Mouse (Mus musculus) neural tube, embryonic 14.5 days (tissue): Measurements from ENCODE around the gene Gm29427. TPM values are rescaled to one million over a fixed set of nuclear protein-coding genes. Genes with fewer than 3 reads are reported as not detected.

Experiments
- ATAC-seq: fragments of 200-750 bp; cut with Nextera tagmentation; 2 replicates; pipeline ENCODE4 v1.8.0; 2017; ENCODE audit warnings: low read depth, mild to moderate bottlenecking, moderate TSS enrichment, moderate library complexity
- H3K27ac ChIP-seq: fragments of 300-500 bp; sonication (generic); 2 replicates; pipeline ENCODE4 v1.5.1; 2014; ENCODE audit warnings: low read depth, mild to moderate bottlenecking, control low read depth, low read length, moderate library complexity, mixed read lengths
- H3K27me3 ChIP-seq: fragments of 300-500 bp; sonication (generic); 2 replicates; pipeline ENCODE4 v1.6.1; 2014; ENCODE audit warnings: low read length; ENCODE audit not compliant: control insufficient read depth, insufficient read depth
- H3K36me3 ChIP-seq: fragments of 300-500 bp; sonication (generic); 2 replicates; pipeline ENCODE4 v1.6.1; 2014; ENCODE audit warnings: low read length, mixed read lengths; ENCODE audit not compliant: control insufficient read depth, insufficient read depth
- H3K4me1 ChIP-seq: fragments of 300-500 bp; sonication (generic); 2 replicates; pipeline ENCODE4 v1.6.1; 2014; ENCODE audit warnings: low read length; ENCODE audit not compliant: control insufficient read depth, insufficient read depth
- H3K4me2 ChIP-seq: fragments of 300-500 bp; sonication (generic); 2 replicates; pipeline ENCODE4 v1.6.1; 2014; ENCODE audit warnings: mild to moderate bottlenecking, low read depth, low read length, control low read depth
- H3K4me3 ChIP-seq: fragments of 300-500 bp; sonication (generic); 2 replicates; pipeline ENCODE4 v1.5.1; 2014; ENCODE audit warnings: low read depth, low read length, control low read depth, mixed read lengths
- H3K9ac ChIP-seq: fragments of 300-500 bp; sonication (generic); replicated peaks from 2 replicates; pipeline ENCODE4 v1.6.1; 2014; ENCODE audit warnings: low read depth, mild to moderate bottlenecking, control low read depth, low read length, mixed read lengths
- H3K9me3 ChIP-seq: fragments of 300-500 bp; sonication (generic); 2 replicates; pipeline ENCODE4 v1.6.1; 2016; ENCODE audit warnings: low read length; ENCODE audit not compliant: control insufficient read depth
- WGBS: fragments of 180-500 bp; shearing (Covaris S2); extraction: QIAGEN DNeasy Blood & Tissue Kit; methylation state at CpG from one replicate; pipeline ENCODE4 v1.1.7; 2014; 5-methylcytosine and 5-hydroxymethylcytosine counted together
- polyA plus RNA-seq: library from polyadenylated mRNA; unstranded; fragments of >200 nt; fragmentation: Nextera tagmentation; extraction: Ambion mirVana; gene quantifications from 2 replicates; pipeline ENCODE4 v1.2.1, GENCODE M21; 2014

Gene Gm29427
- polyA plus RNA-seq, 1 experiment from 2014 or later, result not detected

DNA sequence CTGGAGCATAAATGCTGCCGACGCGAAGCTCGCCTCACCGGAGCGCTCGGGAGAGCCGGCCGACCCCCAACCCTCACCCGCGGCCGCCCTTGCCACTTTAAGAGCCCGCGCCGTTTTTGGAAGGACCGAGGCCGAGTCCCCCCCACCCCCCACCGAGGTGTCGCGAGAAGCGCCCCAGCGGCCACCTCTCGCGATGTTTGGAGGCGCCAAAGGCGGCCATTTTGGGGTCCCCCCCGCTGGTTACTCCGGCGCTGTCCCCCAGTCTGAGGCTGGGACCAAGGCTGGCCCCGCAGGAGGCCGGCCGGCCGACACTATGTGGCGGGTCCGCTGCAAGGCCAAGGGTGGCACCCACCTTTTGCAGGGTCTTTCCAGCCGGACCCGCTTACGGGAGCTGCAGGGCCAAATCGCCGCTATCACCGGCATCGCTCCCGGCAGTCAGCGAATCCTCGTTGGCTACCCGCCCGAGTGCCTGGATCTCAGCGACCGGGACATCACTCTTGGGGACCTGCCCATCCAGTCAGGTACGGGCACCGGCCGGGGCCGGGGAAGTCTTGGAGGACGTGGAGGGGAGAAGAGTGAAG, 1.8 kb upstream of the Gm29427 start, which contains the start of gene Yod1:
Yod1 (plus strand) TSS at position 37 of the 581 bp plus-strand sequence.
- Histone ChIP-seq H3K4me1 (peaks cover 7% of the 10 kb centered on the region), H3K9me3 (no peaks in the 10 kb centered on the region), H3K9ac (peak within 1 kb of the TSS; percentile 93), H3K36me3 (no peaks in the 10 kb centered on the region), H3K4me2 (peak within 1 kb of the TSS; percentile 100), H3K27me3 (no peaks in the 10 kb centered on the region), H3K4me3 (peak within 1 kb of the TSS; percentile 93), H3K27ac (peak within 1 kb of the TSS; percentile 71)
- peak; percentile 72 for ATAC-seq
- under 1% methylated on average over 54 of the region's 54 CpGs for whole genome bisulfite sequencing

DNA sequence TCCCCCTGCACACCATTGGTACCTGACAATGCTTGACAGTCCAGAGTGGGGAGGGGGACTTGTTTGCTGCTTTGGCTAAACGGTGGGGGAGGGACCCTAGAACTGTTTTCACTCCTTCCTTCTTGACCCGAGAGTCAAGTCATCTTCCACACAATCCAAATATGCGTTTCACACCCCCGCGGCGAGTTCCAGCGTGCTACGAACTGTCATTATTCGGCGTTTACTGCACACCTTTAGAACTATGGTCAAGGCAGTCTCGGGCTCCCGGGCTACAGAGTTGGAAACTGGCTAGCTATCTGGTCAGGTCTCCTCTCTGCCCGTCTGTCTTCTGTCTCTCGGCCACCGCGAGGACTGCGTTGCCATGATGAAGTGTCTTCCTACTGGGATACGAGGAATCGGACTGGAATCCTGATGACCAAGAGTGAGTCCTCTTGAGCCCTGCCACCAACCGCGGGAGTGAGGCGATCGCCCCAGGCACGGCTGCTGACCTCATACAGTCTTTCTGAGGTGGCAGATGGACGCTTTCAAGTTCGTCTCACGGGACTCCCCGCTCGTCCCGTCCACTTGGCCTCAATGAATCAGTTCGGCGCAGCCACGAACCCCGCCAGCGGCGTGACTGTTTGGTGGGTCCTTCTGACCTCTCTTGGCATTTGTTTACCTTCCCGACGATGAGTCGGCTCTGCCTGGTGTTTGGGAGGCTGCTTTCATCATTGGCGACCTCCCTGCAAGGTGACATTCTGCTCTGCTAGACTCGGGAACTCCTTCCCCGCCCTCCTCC, 1.1 kb upstream of the Gm29427 start:
- Histone ChIP-seq H3K9me3 (no peaks in the 10 kb centered on the region), H3K4me1 (peaks cover 7% of the 10 kb centered on the region), H3K27ac (peak overlapping the region; percentile 71), H3K27me3 (no peaks in the 10 kb centered on the region), H3K9ac (peak overlapping the region; percentile 93), H3K4me3 (peak overlapping the region; percentile 93), H3K4me2 (peak overlapping the region; percentile 100), H3K36me3 (no peaks in the 10 kb centered on the region)
- ATAC-seq, result peak; percentile 2
- under 1% methylated on average over 42 of the region's 42 CpGs for WGBS

DNA sequence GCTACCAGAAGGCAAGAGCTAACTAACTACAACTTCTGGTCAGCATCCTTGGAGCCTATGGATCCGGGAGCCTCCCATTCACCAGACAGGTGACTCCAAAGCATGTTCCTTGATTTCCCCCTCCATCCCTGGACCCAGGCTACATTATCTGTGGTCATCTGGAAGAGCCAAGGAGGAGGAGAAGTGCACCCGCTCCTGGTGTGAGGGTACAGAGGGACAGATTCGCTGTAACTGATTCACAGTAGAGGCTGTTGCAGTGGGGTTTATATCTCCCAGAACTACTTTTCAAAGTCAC, 566 bp upstream of the Gm29427 start:
- Histone ChIP-seq H3K4me2 (peak overlapping the region; percentile 100), H3K27ac (peak overlapping the region; percentile 71), H3K4me3 (peak overlapping the region; percentile 93), H3K27me3 (no peaks in the 10 kb centered on the region), H3K4me1 (peaks cover 7% of the 10 kb centered on the region), H3K9me3 (no peaks in the 10 kb centered on the region), H3K36me3 (no peaks in the 10 kb centered on the region), H3K9ac (peak overlapping the region; percentile 93)
- 0 out of 2 replicates have a peak, but pooled peaks have one; percentile 4 for ATAC-seq
- WGBS, result 0% methylated on average over 3 of the region's 3 CpGs

- Histone ChIP-seq H3K4me3 (no peak overlapping the region), H3K9ac (no peak overlapping the region), H3K9me3 (no peaks in the 10 kb centered on the region), H3K27ac (no peak overlapping the region), H3K4me1 (peaks cover 7% of the 10 kb centered on the region), H3K36me3 (no peaks in the 10 kb centered on the region), H3K4me2 (no peak overlapping the region), H3K27me3 (no peaks in the 10 kb centered on the region)
- no peak for ATAC-seq
- WGBS, result 79% methylated on average over 4 of the region's 4 CpGs
These were observed 1.6 kb downstream of the Gm29427 start for GRCm38 (mm10) chr1:130714046-130714445.

- Histone ChIP-seq H3K36me3 (peaks cover 20% of the 10 kb centered on the region; the same call in 1 of the 2 replicates), H3K4me1 (no peaks in the 10 kb centered on the region), H3K27ac (no peak overlapping the region), H3K4me2 (no peak overlapping the region), H3K27me3 (no peaks in the 10 kb centered on the region), H3K9me3 (no peaks in the 10 kb centered on the region), H3K4me3 (no peak overlapping the region), H3K9ac (no peak overlapping the region)
- no peak for ATAC-seq
- 90% methylated on average over 22 of the region's 22 CpGs for WGBS
These were observed 5.1 kb downstream of the Gm29427 start for GRCm38 (mm10) chr1:130710283-130711080.

GRCm38 (mm10) chr1:130703613-130704012, 12.0 kb downstream of the Gm29427 start:
- Histone ChIP-seq H3K27me3 (no peaks in the 10 kb centered on the region), H3K4me1 (no peaks in the 10 kb centered on the region), H3K4me3 (no peak overlapping the region), H3K36me3 (peaks cover 60% of the 10 kb centered on the region), H3K27ac (no peak overlapping the region), H3K4me2 (no peak overlapping the region), H3K9me3 (no peaks in the 10 kb centered on the region), H3K9ac (no peak overlapping the region)
- no peak for ATAC-seq
- 91% methylated on average over 2 of the region's 2 CpGs for WGBS

GRCm38 (mm10) chr1:130701976-130702375, 13.6 kb downstream of the Gm29427 start:
- H3K4me1 ChIP-seq, result no peaks in the 10 kb centered on the region
- H3K4me2 ChIP-seq, result no peak overlapping the region
- no peak overlapping the region for H3K4me3 ChIP-seq
- no peak overlapping the region for H3K27ac ChIP-seq
- peaks cover 61% of the 10 kb centered on the region for H3K36me3 ChIP-seq
- no peaks in the 10 kb centered on the region for H3K9me3 ChIP-seq
- no peak for ATAC-seq
- 97% methylated on average over 11 of the region's 11 CpGs for WGBS
- no peaks in the 10 kb centered on the region for H3K27me3 ChIP-seq
- H3K9ac ChIP-seq, result no peak overlapping the region

DNA sequence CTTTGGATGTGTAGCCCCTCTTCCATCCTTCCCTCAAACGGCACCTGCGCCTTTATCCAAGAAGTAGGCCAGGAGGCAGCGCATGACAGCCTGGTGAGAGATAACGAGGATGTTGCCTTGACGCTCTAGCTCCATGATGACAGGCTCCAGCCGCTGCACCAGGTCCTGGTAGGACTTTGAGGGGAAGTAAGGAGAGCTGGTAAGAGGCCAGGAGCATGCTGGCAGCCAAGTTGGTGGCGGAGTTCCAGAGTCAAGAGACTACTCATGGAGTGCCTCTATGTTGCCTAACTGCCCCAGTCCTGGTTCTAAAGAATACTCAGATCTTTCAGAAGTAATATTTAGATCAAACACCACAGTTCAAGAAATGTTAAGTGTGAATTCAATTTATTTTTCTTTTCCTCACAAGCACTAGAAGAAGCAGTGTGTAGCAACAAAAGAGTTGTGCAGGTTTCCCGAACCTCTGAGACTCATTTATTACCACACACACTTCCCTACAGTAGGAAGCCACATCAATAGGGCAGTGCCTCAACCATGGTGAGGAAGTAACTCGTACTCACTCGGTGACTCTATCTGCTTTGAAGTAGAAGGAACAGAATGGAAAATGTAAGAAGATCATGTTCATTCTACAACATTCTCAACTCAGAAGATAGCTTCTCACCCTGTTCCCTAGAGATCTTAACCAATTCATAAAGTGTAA, 15.5 kb downstream of the Gm29427 start:
- 94% methylated on average over 10 of the region's 10 CpGs for WGBS

More for the DNA sequence above, 15.5 kb downstream of the Gm29427 start:
- no peak for ATAC-seq
- Histone ChIP-seq H3K27ac (no peak overlapping the region), H3K9me3 (no peaks in the 10 kb centered on the region), H3K4me1 (no peaks in the 10 kb centered on the region), H3K9ac (no peak overlapping the region), H3K36me3 (peaks cover 54% of the 10 kb centered on the region), H3K4me3 (no peak overlapping the region), H3K4me2 (no peak overlapping the region), H3K27me3 (no peaks in the 10 kb centered on the region)
